Mouse (Mus musculus) ES-Bruce4 (cell line): ENCODE results near the gene Atg4b. TPM values are rescaled to one million over a fixed set of nuclear protein-coding genes. Genes with fewer than 3 reads are reported as not detected.

Source experiments
- H3K27ac ChIP-seq: 2 replicates; pipeline ENCODE4 v1.5.1; 2012; ENCODE audit warnings: low read length, inconsistent platforms; ENCODE audit not compliant: insufficient read depth
- H3K27me3 ChIP-seq: 2 replicates; pipeline ENCODE4 v1.6.1; 2012; ENCODE audit warnings: mild to moderate bottlenecking, low read length, inconsistent platforms; ENCODE audit not compliant: control insufficient read depth, poor library complexity, insufficient read depth, severe bottlenecking
- H3K36me3 ChIP-seq: 2 replicates; pipeline ENCODE4 v1.6.1; 2012; ENCODE audit warnings: inconsistent platforms, mild to moderate bottlenecking, low read length, moderate library complexity; ENCODE audit not compliant: control insufficient read depth, poor library complexity, insufficient read depth, severe bottlenecking
- H3K4me1 ChIP-seq: one replicate; pipeline ENCODE4 v1.8.1; 2011; ENCODE audit warnings: low read length; ENCODE audit not compliant: control insufficient read depth, insufficient read depth
- H3K4me3 ChIP-seq: 2 replicates; pipeline ENCODE4 v1.5.1; 2011; ENCODE audit warnings: low read depth, mild to moderate bottlenecking, low read length
- H3K9ac ChIP-seq: 2 replicates; pipeline ENCODE4 v1.6.1; 2012; ENCODE audit warnings: low read depth, mild to moderate bottlenecking, inconsistent platforms; ENCODE audit not compliant: poor library complexity, severe bottlenecking
- H3K9me3 ChIP-seq: replicated peaks from 2 replicates; pipeline ENCODE4 v1.6.1; 2012; ENCODE audit warnings: mild to moderate bottlenecking, low read length, inconsistent platforms; ENCODE audit not compliant: control insufficient read depth, poor library complexity, insufficient read depth, severe bottlenecking
- CTCF ChIP-seq: IDR thresholded peaks from one replicate; pipeline ENCODE4 v1.8.1; 2011; ENCODE audit warnings: low read depth, low read length
- EP300 ChIP-seq: IDR thresholded peaks from 2 replicates; pipeline ENCODE4 v1.6.1; 2011; ENCODE audit warnings: low read depth, low read length; ENCODE audit not compliant: insufficient read depth
- POLR2A ChIP-seq: IDR thresholded peaks from one replicate; pipeline ENCODE4 v1.8.1; 2011; ENCODE audit warnings: low read length; ENCODE audit not compliant: insufficient read depth
- polyA plus RNA-seq: library from polyadenylated mRNA; stranded (reverse); fragments of >200 nt; gene quantifications from 2 replicates; pipeline ENCODE4 v1.2.4, GENCODE M21; 2011; ENCODE audit warnings: low read depth; ENCODE audit not compliant: missing spikeins, insufficient read depth, insufficient read length

Gene Atg4b
- polyA plus RNA-seq, 1 experiment: 75.9 TPM

DNA sequence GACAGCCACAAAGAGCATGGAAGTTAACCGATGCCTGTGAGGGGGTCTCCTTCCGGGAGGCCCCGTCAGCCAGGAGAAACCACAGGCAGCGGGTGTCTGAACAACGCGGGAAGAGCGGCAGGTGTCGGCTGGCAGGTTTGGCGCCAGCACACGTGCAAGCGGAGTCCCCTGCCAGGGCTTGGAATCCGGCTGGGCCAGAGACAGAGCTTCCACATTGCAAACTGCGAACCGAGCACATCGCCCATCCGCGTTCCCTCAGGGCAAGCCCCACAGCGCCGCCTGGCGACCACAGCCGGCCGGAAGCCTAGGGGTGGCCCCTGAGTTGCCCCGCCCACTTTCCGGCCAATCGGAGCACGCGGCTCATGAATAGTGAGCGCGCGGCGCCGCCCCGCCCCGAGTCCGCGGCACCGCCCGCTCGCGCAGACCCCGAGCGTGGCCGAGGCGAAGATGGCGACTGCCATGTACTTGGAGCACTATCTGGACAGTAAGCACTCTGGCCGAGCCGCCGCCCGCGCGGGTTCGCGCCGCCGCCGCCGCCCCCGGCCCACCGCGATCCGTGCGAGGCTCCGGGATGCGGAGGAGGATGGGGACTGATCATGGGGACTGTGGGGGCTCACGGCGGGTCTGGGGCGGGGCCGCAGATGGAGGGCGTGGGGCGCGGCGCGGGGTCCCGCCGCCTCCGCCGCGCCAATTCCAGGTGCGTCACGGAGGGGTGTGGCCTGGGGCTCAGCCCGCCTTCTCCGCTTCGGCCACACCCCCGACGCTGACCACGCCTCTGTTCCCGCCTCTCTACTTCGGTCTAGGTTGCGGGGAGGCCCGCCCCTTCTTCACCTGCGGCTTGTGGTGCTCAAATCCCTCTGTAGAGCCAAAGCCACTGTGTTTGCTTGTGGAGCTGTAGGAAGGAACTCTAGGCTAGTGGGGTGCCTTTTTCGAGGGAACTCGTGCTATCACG is 52.5 kb downstream of the Atg4b start, which contains the start of gene Ing5:
Gene Ing5 (plus strand): TSS at position 410 of the 952 bp plus-strand sequence.
- Histone ChIP-seq H3K36me3 (peaks cover 22% of the 10 kb centered on the region), H3K4me3 (peak within 1 kb of the TSS; percentile 98), H3K4me1 (peaks cover 3% of the 10 kb centered on the region), H3K27me3 (no peaks in the 10 kb centered on the region), H3K9me3 (no peaks in the 10 kb centered on the region), H3K27ac (peak within 1 kb of the TSS; percentile 62), H3K9ac (peak within 1 kb of the TSS; percentile 90)
- TF ChIP-seq CTCF (peak; percentile 73), POLR2A (peak; percentile 54), EP300 (peak; percentile 60; the same call in 1 of the 2 replicates)

DNA sequence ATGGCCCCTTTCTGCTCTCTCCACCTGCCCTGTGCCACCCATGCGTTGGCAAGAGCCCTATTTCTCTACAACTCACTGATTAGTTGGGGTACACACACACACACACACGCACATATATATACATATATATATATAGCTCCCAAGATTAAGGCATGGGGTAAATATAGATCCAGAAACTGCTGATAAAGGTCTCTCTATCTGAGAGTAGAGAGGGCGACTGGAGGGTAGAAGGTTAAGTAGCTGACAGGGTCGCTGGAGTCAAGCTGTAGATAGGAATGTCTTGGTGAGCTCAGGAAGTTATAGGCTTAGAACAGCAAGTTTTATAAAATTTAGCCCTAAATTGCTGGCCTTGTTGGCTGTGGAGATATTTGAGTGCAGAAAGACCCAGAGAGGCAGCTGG is 53.5 kb downstream of the Atg4b start:
- TF ChIP-seq POLR2A: no peak
- TF ChIP-seq EP300: no peak
- no peak for TF ChIP-seq CTCF
- Histone ChIP-seq H3K27ac (no peak overlapping the region), H3K36me3 (peaks cover 19% of the 10 kb centered on the region), H3K27me3 (no peaks in the 10 kb centered on the region), H3K4me1 (peaks cover 2% of the 10 kb centered on the region), H3K9ac (peak overlapping the region; percentile 90; the same call in 1 of the 2 replicates), H3K9me3 (no peaks in the 10 kb centered on the region), H3K4me3 (peak overlapping the region; percentile 98)

DNA sequence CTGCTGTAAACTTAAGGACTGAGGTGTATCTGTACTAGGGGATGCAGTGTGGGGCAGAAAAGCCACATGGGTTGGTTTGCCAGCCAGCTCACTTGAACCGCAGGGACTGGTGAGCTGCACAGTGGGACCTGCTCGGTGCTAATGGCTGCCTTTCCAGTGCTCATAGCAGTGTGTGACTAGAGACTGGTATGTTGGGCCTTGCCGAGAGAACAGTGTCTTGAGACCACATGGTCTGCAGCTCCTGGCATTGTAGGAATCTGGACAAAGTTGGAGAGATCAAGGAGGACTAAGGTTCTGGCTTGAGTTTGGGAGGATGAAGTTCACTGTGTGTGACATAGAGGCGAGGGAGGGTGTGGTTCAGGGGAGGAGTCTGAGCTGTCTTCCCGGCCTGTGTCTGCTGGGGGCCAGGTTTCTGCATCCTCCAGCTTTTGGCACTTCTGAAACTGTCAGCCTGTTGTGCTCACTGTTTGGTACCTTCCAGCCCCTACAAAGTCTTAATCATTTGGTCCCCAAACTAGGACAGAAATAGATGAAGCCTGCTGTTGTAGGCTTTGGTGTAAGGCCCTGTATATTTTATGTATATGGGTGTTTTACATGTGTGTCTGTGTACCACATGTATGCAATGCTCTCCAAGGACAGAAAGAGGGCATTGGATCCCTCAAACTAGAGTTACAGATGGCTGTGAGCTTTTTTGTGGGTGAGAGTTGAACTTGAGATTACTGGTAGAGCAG is 54.1 kb downstream of the Atg4b start:
- Histone ChIP-seq H3K4me3 (no peak overlapping the region), H3K4me1 (peaks cover 2% of the 10 kb centered on the region), H3K27me3 (no peaks in the 10 kb centered on the region), H3K9me3 (no peaks in the 10 kb centered on the region), H3K36me3 (peaks cover 13% of the 10 kb centered on the region), H3K27ac (no peak overlapping the region), H3K9ac (no peak overlapping the region)
- TF ChIP-seq CTCF: no peak
- no peak for TF ChIP-seq EP300
- no peak for TF ChIP-seq POLR2A

DNA sequence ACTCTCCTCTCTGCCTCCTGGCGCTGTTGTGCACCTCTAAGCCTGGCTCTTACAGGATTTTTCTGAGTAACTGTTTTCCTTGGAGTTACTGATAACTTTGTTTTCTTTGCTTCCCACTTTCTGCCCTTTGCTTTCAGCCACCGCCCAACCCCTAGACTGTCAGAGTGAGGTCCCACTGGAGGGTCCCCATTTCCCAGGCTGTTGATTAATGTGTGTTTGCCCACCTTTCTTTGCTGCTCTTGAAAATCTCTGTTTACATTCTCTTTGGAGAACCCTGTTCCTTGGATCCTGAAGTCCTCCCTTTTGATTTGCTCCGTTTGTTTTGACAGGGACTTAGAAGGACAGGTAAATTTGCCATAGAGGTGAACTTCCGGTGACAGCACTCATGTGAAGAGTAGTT is 57.6 kb downstream of the Atg4b start:
- Histone ChIP-seq H3K27me3 (no peaks in the 10 kb centered on the region), H3K9me3 (no peaks in the 10 kb centered on the region), H3K4me1 (no peaks in the 10 kb centered on the region), H3K36me3 (peaks cover 39% of the 10 kb centered on the region), H3K27ac (no peak overlapping the region), H3K4me3 (no peak overlapping the region), H3K9ac (no peak overlapping the region)
- TF ChIP-seq EP300 (no peak), CTCF (no peak), POLR2A (no peak)

DNA sequence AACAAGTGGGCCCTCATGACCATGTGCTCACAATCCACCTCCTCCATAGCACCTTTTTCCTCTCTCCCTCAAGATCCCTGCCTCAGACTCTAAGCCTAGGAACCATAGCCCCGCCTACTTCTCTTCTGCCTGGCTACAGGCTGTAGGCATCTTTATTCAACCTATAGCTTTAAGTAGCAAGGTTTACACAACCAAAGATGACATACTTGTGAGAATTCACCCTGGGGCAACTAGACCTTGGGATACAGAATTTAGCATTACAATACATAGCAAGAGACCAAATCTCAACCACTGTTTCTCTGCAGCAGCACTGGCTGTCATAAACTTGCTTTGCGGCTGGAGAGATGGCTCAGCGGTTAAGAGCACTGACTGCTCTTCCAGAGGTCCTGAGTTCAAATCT is 58.7 kb downstream of the Atg4b start:
- H3K36me3 ChIP-seq: peaks cover 48% of the 10 kb centered on the region

More for the DNA sequence above, 58.7 kb downstream of the Atg4b start:
- Histone ChIP-seq H3K4me1 (no peaks in the 10 kb centered on the region), H3K27me3 (no peaks in the 10 kb centered on the region), H3K27ac (no peak overlapping the region), H3K9ac (no peak overlapping the region), H3K4me3 (no peak overlapping the region), H3K9me3 (no peaks in the 10 kb centered on the region)
- TF ChIP-seq CTCF: no peak
- no peak for TF ChIP-seq EP300
- TF ChIP-seq POLR2A: no peak
